Mouse (Mus musculus) urinary bladder, postnatal 14 days (tissue): ENCODE measurements around the gene Hist1h1e.
"Not testable (repeated sequence)": the region's sequence is repeated elsewhere in the genome, so short reads cannot be mapped to it uniquely, and the experiment has no call there.

Experiments used
- DNase-seq: peaks from one replicate; pipeline ENCODE4 v3.0.0; 2021; ENCODE audit warnings: low spot score

The Hist1h1e gene

DNA sequence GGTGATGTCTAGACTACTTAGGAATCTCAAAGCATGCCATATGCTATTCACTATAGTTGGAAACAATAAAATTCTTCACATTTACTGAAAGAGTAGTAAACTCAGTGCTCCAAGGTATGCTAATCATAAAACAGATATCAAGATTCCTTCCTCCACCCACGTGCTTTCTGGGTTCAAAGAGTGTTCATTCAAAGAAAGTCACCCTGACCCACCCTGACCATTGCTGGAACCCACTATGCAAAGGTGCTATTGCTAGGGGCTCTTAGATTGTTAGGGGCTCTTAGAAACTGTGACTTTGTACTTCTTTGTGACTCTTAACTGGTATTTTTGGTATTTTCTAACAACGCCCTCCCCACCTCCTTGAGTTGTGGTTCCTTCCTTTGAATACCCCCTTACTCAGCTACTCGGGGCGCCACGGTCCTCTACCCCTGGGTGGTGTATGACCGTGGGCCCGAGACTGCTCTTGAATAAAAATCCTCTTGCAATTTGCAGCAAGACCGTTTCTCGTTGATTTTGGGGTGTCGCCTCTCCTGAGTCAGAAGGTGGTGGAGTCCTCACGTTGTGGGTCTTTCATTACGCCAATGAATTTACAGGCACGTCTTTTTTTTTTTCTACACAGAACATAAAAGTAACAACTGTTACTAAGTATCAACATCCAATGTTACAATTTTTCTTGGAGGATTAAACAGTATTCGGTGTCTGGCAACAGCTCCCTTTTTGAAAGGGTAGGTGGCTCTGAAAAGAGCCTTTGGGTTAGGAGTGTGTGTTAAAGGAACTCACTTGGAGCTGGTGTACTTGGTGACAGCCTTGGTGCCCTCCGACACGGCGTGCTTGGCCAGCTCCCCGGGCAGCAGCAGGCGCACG lies 49.1 kb downstream of the Hist1h1e start:
- not testable (repeated sequence) for DNase-seq

DNA sequence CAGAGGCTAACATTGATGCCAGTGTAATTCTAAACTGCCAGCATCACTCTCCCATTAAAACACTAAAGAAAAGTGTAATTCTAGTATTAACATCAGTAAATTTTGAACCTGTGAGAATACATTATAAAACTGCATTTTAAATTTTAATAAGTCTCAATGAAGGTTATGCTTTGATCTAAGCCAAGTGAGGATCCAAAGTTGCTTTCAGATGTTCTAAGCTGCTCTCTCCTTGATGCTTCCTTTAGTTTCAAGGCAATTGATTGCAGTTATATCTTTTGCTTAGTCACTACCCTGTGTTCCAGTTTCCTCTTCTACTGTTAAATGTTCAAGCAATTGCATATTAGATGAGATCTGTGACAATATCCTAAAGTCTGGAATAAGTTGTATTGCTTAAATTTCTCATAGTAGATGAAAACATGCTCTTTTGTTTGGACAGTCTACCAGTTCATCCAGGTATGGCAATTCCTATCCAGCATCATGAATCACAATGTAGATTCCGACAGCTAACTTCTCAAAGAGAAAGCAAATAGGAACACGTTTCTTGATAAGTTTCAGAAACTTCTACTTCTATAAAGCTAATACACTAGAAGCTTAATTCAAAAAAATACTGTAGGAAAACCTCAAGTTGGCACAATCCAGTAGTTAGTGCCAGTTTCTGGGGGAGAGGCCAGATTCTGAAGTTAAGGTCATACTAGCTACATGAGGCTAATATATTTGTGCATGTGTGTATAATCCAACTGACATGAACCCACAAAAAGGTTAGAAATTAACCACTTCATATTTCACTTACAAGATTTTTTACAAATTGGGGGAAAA lies 49.9 kb downstream of the Hist1h1e start:
- no peak for DNase-seq

DNA sequence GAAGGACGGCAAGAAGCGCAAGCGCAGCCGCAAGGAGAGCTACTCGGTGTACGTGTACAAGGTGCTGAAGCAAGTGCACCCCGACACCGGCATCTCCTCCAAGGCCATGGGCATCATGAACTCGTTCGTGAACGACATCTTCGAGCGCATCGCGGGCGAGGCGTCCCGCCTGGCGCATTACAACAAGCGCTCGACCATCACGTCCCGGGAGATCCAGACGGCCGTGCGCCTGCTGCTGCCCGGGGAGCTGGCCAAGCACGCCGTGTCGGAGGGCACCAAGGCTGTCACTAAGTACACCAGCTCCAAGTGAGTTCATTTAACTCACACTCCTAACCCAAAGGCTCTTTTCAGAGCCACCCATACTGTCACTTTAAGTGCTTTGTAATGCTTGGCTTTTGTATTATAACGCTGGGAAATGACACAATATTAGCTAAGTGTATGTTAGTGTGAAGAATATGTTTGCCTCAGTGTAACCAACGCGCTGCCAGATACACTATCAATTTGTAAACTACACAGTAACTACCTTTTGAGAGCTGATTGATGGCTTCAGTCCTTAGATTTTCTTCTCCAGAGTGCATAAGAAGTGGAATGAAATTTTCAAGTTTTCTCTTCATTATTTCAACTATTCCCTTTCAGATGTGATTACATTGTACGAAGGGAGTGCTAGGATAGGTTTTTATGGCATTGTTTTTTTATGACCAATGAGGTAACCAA lies 50.7 kb downstream of the Hist1h1e start:
- not testable (repeated sequence) for DNase-seq

DNA sequence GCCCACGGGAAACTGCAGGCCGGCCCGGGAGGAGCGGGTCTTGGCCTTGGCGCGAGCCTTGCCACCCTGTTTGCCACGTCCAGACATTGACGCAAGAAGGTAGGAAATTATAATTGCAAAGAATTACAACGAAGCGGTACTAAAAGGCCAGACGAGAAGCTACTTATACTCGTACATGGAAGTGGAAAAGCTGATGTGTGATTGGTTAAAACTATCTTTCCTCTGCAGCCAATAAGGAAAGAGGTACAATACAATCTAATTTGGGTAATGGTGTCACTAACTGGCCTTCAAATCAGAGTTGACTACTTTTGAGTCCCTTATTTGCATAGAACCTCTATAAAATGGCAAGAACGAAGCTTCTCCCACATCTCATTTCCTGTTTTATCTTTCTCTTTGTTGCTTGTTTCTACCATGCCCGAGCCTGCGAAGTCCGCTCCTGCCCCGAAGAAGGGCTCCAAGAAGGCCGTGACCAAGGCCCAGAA lies 51.3 kb downstream of the Hist1h1e start, which contains the start of the genes Hist1h2ae and Hist1h2bg:
Gene Hist1h2ae (minus strand): TSS at position 199 of the 482 bp plus-strand sequence.
Gene Hist1h2bg (plus strand): TSS at position 375 of the 482 bp plus-strand sequence.
- DNase-seq, result peak; percentile 59
